Mouse (Mus musculus) heart, embryonic 10.5 days (tissue): ENCODE results near the gene 4921504E06Rik. TPM values are rescaled to one million over a fixed set of nuclear protein-coding genes. Genes with fewer than 3 reads are reported as not detected.

ENCODE experiments used
- DNase-seq: peaks from one replicate; pipeline ENCODE4 v3.0.0-alpha.2; 2017; ENCODE audit warnings: low spot score
- H3K27ac ChIP-seq: fragments of 300-500 bp; sonication (generic); 2 replicates; pipeline ENCODE4 v1.5.1; 2016; ENCODE audit warnings: mild to moderate bottlenecking
- H3K27me3 ChIP-seq: fragments of 300-500 bp; sonication (generic); 2 replicates; pipeline ENCODE4 v1.6.1; 2016; ENCODE audit warnings: mild to moderate bottlenecking; ENCODE audit not compliant: poor library complexity, insufficient read depth, severe bottlenecking
- H3K36me3 ChIP-seq: fragments of 300-500 bp; sonication (generic); 2 replicates; pipeline ENCODE4 v1.6.1; 2016; ENCODE audit warnings: mild to moderate bottlenecking, moderate library complexity
- H3K4me1 ChIP-seq: fragments of 300-500 bp; sonication (generic); 2 replicates; pipeline ENCODE4 v1.6.1; 2016; ENCODE audit warnings: mild to moderate bottlenecking
- H3K4me3 ChIP-seq: fragments of 300-500 bp; sonication (generic); 2 replicates; pipeline ENCODE4 v1.5.1; 2016; ENCODE audit warnings: mild to moderate bottlenecking, moderate library complexity
- H3K9me3 ChIP-seq: fragments of 300-500 bp; sonication (generic); 2 replicates; pipeline ENCODE4 v1.6.1; 2016; ENCODE audit warnings: mild to moderate bottlenecking, moderate library complexity
- WGBS: fragments of 180-500 bp; shearing (Covaris S2); methylation state at CpG from one replicate; pipeline ENCODE4 v1.1.7; 2016; 5-methylcytosine and 5-hydroxymethylcytosine counted together
- polyA plus RNA-seq: library from polyadenylated mRNA; unstranded; fragments of >200 nt; fragmentation: Nextera tagmentation; extraction: Ambion mirVana; gene quantifications from 2 replicates; pipeline ENCODE4 v1.2.1, GENCODE M21; 2016

The 4921504E06Rik gene
- polyA plus RNA-seq, 1 experiment from 2014 or later, result not detected

GRCm38 (mm10) chr2:19429691-19430690, 123.7 kb downstream of the 4921504E06Rik start:
- no peaks in the 10 kb centered on the region for H3K36me3 ChIP-seq
- 7% methylated on average over 31 of the region's 31 CpGs for WGBS
- peak; percentile 60 for DNase-seq
- no peaks in the 10 kb centered on the region for H3K9me3 ChIP-seq
- H3K27me3 ChIP-seq, result peaks cover 89% of the 10 kb centered on the region
- H3K4me1 ChIP-seq, result peaks cover 19% of the 10 kb centered on the region
- H3K4me3 ChIP-seq, result no peak overlapping the region
- H3K27ac ChIP-seq, result no peak overlapping the region

GRCm38 (mm10) chr2:19429031-19429430, 124.7 kb downstream of the 4921504E06Rik start:
- Histone ChIP-seq H3K27me3 (peaks cover 83% of the 10 kb centered on the region), H3K36me3 (no peaks in the 10 kb centered on the region), H3K27ac (no peak overlapping the region), H3K4me3 (no peak overlapping the region), H3K4me1 (peaks cover 19% of the 10 kb centered on the region), H3K9me3 (no peaks in the 10 kb centered on the region)
- 7% methylated on average over 10 of the region's 10 CpGs for WGBS
- peak; percentile 85 for DNase-seq

- no peaks in the 10 kb centered on the region for H3K4me1 ChIP-seq
- no peak overlapping the region for H3K4me3 ChIP-seq
- H3K36me3 ChIP-seq, result no peaks in the 10 kb centered on the region
- peaks cover 60% of the 10 kb centered on the region for H3K27me3 ChIP-seq
- H3K27ac ChIP-seq, result no peak overlapping the region
- peak; percentile 58 for DNase-seq
- no peaks in the 10 kb centered on the region for H3K9me3 ChIP-seq
- WGBS, result 78% methylated on average over 6 of the region's 6 CpGs
Observed at GRCm38 (mm10) chr2:19423086-19423485, 130.6 kb downstream of the 4921504E06Rik start.

- Histone ChIP-seq H3K27ac (no peak overlapping the region), H3K36me3 (no peaks in the 10 kb centered on the region), H3K4me3 (no peak overlapping the region), H3K9me3 (no peaks in the 10 kb centered on the region), H3K27me3 (peaks cover 57% of the 10 kb centered on the region), H3K4me1 (no peaks in the 10 kb centered on the region)
- peak; percentile 69 for DNase-seq
Observed at GRCm38 (mm10) chr2:19422226-19422625, 131.5 kb downstream of the 4921504E06Rik start.

- no peaks in the 10 kb centered on the region for H3K4me1 ChIP-seq
- DNase-seq, result peak; percentile 57
- H3K27ac ChIP-seq, result no peak overlapping the region
- H3K36me3 ChIP-seq, result no peaks in the 10 kb centered on the region
- peaks cover 59% of the 10 kb centered on the region for H3K27me3 ChIP-seq
- 45% methylated on average over 1 of the region's 1 CpGs for WGBS
- H3K9me3 ChIP-seq, result no peaks in the 10 kb centered on the region
- H3K4me3 ChIP-seq, result no peak overlapping the region
Observed at GRCm38 (mm10) chr2:19419686-19420345, 133.9 kb downstream of the 4921504E06Rik start.

GRCm38 (mm10) chr2:19416066-19416465, 137.6 kb downstream of the 4921504E06Rik start:
- H3K4me1 ChIP-seq, result no peaks in the 10 kb centered on the region
- 64% methylated on average over 6 of the region's 6 CpGs for WGBS
- H3K36me3 ChIP-seq, result no peaks in the 10 kb centered on the region
- no peak overlapping the region for H3K4me3 ChIP-seq
- DNase-seq, result peak; percentile 64
- no peaks in the 10 kb centered on the region for H3K9me3 ChIP-seq
- H3K27ac ChIP-seq, result no peak overlapping the region
- peaks cover 30% of the 10 kb centered on the region for H3K27me3 ChIP-seq

- H3K27ac ChIP-seq, result no peak overlapping the region
- H3K4me1 ChIP-seq, result no peaks in the 10 kb centered on the region
- no peaks in the 10 kb centered on the region for H3K9me3 ChIP-seq
- WGBS, result 0% methylated on average over 6 of the region's 6 CpGs
- peak overlapping the region; percentile 33 for H3K4me3 ChIP-seq
- peak; percentile 72 for DNase-seq
- peaks cover 26% of the 10 kb centered on the region for H3K27me3 ChIP-seq
- H3K36me3 ChIP-seq, result no peaks in the 10 kb centered on the region
Observed at GRCm38 (mm10) chr2:19415063-19415521, 138.6 kb downstream of the 4921504E06Rik start.

GRCm38 (mm10) chr2:19414222-19414965, 139.3 kb downstream of the 4921504E06Rik start:
- Histone ChIP-seq H3K36me3 (no peaks in the 10 kb centered on the region), H3K27ac (no peak overlapping the region), H3K4me3 (peak overlapping the region; percentile 33), H3K4me1 (no peaks in the 10 kb centered on the region), H3K27me3 (peaks cover 20% of the 10 kb centered on the region), H3K9me3 (no peaks in the 10 kb centered on the region)
- WGBS, result 17% methylated on average over 19 of the region's 19 CpGs
- DNase-seq, result no peak

Other genes with a start within 250 kb of the 4921504E06Rik start
- 23.9 and 29.6 TPM in 2 replicates for gene Msrb2, start 182.5 kb downstream of the 4921504E06Rik start, polyA plus RNA-seq
- gene Ptf1a, start 108.3 kb downstream of the 4921504E06Rik start, polyA plus RNA-seq, result not detected in 2 replicates
- gene Otud1, start 103.8 kb upstream of the 4921504E06Rik start, polyA plus RNA-seq, result 3.1 and 4.1 TPM in 2 replicates